Mouse (Mus musculus) skeletal muscle tissue, adult 2 months (tissue): ENCODE results near the gene Kif14.

ENCODE experiments used
- DNase-seq: peaks from one replicate; pipeline ENCODE4 v3.0.0-alpha.2; 2012; ENCODE audit warnings: low read depth, low spot score

Gene Kif14

GRCm38 (mm10) chr1:136466143-136466811 is at the start of gene Kif14:
Gene Kif14, plus strand, starts transcription at chr1:136466343.
- DNase-seq = peak; percentile 87

DNA sequence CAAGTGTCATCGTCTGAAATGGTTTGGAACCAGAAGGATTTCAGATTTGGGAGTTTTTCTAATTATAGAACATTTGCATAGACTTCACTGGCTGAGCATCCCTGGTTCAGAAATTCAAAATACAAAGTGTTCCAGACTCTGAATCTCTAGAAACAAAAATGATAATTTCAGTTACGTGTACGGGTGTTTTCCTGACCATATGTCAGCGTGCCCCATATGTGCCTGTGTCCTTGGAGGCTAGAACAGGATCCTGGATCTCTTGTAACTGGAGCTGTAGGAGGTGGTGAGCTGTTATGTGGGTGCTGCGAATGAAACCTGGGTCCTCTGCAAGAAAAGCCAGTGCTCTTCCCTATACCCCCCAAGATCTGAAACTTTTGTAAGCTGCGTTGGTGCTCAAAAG is 47.8 kb upstream of the Kif14 start:
- DNase-seq = no peak

DNA sequence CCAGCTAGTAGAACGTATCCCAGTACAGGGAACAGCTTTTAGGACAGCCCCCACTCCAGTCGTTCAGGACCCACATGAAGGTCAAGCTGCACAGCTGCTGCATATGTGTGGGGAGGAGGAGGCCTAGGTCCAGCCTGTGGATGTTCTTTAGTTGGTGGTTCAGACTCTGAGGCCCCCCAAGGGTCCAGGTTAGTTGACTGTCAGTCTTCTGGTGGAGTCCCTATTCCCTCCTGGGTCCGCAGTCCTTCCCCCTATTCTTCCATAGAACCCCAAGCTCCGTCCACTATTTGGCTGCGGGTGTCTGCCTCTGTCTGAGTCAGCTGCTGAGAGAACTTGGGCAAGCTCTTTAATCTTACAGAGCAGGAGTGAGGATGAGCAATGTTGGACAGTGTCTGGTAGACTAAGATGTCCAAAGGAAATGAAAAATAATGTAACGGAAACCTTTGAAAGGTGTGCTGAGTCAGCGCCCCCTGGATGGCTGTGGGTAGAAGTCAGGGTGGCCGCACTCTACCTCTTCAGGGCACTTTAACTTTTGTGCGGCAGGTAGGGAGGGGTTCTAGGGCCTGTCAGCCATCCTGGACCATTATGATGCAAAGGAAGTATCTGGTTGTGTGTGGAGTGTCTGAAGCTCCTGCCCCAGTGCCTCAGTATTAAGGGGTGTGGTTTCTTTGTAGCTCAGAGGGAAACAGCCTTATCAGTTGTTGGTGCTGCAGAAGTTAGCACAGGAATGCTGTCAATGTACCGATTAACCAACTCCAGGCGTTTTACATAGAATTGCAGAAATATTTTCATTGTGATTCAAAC is 38.8 kb upstream of the Kif14 start:
- no peak for DNase-seq

- no peak for DNase-seq
These were observed 37.2 kb upstream of the Kif14 start for GRCm38 (mm10) chr1:136428981-136429380.

DNA sequence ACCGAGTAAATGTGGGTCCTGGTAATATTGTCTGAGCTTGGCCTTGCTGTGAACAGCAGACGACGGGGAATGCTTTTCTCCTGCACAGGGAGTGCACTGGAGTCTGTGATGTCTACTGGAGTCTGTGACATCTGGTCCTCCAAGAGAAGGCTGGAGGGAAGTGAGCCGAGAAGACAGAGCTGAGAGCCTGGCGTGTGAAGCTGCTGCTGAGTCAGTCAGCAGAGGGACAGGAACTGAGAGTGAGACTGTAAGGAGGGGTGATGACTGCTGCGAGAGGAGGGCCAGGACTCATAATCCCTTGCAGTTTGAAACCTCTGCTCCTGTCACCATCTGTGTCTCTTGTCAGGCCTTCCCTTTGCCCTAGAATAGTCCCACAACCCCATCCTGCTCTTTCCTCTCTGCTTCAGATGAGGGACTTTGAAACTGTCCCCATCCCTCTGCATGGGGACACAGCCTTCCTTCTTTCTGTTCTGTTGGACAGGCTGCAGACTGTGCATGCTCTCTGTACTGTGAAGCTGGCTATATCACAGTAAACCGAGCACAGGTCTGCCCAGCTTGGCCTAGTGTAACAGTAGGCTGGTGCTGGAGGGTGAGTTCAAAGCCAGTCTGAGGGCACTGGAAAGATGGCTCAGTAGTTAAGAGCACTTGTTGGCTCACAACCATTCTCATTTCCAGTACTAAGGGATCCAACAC is 35.9 kb upstream of the Kif14 start:
- no peak for DNase-seq

DNA sequence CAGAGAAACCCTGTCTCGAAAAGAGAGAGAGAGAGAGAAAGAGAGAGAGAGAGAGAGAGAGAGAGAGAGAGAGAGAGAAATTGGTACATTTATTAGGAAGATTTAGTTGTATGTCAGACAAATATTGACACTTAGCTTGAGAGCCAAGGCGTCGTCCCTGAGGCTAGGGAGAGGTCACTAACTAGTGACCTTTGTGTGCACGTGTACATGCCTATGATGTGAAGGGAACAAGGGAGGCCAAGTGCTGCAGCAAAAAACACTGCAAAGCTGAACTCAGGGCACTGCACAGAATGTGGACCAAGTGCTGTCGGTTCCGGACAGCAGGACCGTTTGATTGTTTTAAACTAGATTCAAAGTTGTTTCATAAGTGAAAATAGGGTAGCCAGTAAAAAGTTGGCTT is 25.4 kb upstream of the Kif14 start:
- no peak for DNase-seq

GRCm38 (mm10) chr1:136442809-136443208 is 23.3 kb upstream of the Kif14 start:
- DNase-seq = no peak

DNA sequence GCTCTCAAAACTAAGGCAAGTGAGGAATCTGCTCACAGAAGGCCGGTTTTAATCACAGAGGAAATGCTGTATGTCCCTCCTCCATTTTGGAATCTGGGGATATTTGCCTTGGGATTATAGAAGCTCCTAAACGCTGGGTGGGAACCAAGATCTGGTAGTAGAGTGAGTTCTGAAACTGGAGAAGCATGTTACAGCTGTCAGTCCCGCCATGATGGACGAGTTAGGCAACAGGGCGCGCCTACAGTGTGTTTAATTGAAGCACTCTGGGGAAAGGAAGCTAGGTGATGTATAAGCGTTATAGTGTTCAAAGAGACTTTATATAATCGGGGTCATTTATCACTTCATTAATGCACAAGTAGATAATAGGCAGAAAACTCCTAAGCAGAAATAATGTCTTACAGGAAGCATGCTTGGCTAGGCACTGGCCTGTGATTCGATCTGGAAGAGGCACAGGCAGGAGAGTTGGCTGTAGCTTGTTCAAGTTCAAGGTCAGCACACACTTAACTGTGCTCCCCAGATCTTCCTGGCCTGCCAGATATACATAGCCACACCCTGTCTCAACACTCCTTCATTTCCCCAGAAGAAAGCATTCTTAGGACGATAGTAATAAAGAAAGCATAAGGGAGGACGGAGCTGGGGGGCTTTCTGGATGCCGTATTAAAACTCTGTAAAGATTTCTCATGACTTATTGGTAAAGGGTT is 21.4 kb upstream of the Kif14 start:
- DNase-seq = no peak

DNA sequence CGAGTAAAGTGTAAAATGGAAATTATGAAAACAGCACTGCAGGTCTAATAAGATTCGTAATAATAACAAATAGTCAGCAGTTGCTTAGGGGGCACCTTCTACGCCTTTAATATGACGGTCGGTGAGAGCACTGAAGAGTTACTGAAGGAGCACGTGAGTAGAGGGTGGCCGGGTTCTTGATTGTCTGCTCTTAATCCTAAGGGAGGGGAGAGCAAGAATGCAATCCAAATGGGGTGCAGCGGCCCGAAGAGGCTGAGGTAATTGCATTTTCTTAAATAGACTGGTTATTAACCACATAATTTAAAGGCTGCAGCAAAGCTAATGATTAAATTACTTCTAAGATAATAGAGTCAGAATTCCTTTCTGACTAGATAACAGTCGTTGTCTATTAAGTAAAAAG is 19.2 kb upstream of the Kif14 start:
- DNase-seq = no peak

DNA sequence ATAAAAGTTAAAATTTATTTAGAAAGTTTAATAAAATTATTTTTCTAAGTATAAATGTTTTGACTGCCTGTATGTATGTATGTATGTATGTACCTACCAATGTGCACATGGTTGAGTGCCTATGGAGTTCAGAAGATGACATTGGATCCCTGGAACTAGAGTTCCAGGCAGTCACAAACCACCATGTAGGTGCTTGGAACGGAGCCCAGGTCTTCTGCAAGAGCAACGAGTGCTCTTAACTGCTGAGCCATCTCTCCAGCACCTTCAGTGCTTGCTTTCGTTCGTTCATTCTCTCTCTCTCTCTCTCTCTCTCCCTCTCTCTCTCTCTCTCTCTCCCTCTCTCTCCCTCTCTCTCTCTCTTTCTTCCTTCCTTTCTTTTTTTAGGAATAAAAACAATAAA is 18.8 kb upstream of the Kif14 start:
- no peak for DNase-seq

GRCm38 (mm10) chr1:136449541-136449940 is 16.6 kb upstream of the Kif14 start:
- DNase-seq = no peak

GRCm38 (mm10) chr1:136450206-136450605 is 15.9 kb upstream of the Kif14 start:
- DNase-seq = no peak

DNA sequence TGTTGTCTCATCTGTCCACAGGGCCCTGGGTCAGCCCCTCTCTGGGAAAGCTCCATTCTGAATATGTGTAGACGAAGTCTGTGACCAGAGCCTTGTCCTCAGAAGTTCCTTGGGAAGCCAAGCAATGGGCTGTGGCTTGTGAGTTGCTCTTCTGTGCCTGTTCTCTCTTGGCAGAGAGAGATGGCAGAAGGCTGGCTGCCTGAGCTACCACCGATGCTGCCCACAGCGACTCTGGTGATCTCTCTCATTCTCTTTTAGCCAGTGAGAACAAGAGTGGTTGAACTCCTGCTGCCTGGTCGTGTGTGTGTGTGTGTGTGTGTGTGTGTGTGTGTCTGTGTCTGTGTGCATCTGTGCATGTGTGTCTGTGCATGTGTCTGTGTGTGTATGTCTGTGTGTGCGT is 13.7 kb upstream of the Kif14 start:
- no peak for DNase-seq

GRCm38 (mm10) chr1:136455756-136456585 is 10.2 kb upstream of the Kif14 start:
- DNase-seq = no peak

GRCm38 (mm10) chr1:136456741-136457140 is 9.4 kb upstream of the Kif14 start:
- no peak for DNase-seq

GRCm38 (mm10) chr1:136457403-136457802 is 8.7 kb upstream of the Kif14 start:
- DNase-seq = no peak

GRCm38 (mm10) chr1:136458691-136459245 is 7.4 kb upstream of the Kif14 start:
- DNase-seq = peak; percentile 47

- DNase-seq = peak; percentile 7
These were observed 3.7 kb upstream of the Kif14 start for GRCm38 (mm10) chr1:136462443-136462842.

- no peak for DNase-seq
These were observed 975 bp upstream of the Kif14 start for GRCm38 (mm10) chr1:136465168-136465567.

DNA sequence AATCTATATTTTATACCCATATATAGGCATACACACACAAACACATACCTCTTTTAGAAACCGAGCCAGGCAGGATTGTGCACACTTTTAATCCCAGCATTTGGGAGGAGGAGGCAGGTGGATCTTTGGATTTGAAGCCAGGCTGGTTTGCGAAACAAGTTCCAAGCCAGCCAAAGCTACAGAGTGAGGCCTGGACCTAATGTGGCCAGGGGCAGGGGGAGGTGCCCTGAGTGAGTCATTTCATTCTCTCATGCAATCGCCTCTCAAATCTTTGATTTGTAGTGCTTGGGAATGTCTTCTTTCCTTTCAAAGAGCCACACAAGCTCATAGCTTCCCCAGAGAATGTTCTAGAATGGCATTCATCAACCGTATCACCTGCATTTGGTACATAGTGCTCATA is 3.3 kb downstream of the Kif14 start:
- no peak for DNase-seq

- DNase-seq = no peak
These were observed 4.3 kb downstream of the Kif14 start for GRCm38 (mm10) chr1:136470471-136470870.
